Mouse (Mus musculus): ENCODE results near the gene Amz1.

Amz1 gene

GRCm38 (mm10) chr5:140767704-140768141 lies 43.8 kb downstream of the Amz1 start:
- peak; percentile 51 to 62 for DNase-seq (ENCODE audit: low spot score in 2 of 2)

GRCm38 (mm10) chr5:140768333-140768732 lies 44.4 kb downstream of the Amz1 start:
- DNase-seq (ENCODE audit: low spot score in 2 of 2) = peak; percentile 43 to 55

GRCm38 (mm10) chr5:140771612-140772011 lies 47.7 kb downstream of the Amz1 start:
- no peak for DNase-seq (ENCODE audit: low spot score in 2 of 2)

GRCm38 (mm10) chr5:140772158-140772557 lies 48.2 kb downstream of the Amz1 start:
- no peak for DNase-seq (ENCODE audit: low spot score in 2 of 2)

- DNase-seq (ENCODE audit: low spot score in 2 of 2) = no peak
These were observed 51.2 kb downstream of the Amz1 start for GRCm38 (mm10) chr5:140775111-140775510.

- no peak for DNase-seq (ENCODE audit: low spot score in 2 of 2)
These were observed 53.0 kb downstream of the Amz1 start for GRCm38 (mm10) chr5:140776968-140777367.

- DNase-seq (ENCODE audit: low spot score in 2 of 2) = no peak
These were observed 57.2 kb downstream of the Amz1 start for GRCm38 (mm10) chr5:140781122-140781521.

GRCm38 (mm10) chr5:140781886-140782572 lies 58.1 kb downstream of the Amz1 start:
- DNase-seq (ENCODE audit: low spot score in 2 of 2) = no peak

- no peak for DNase-seq (ENCODE audit: low spot score in 2 of 2)
These were observed 59.6 kb downstream of the Amz1 start for GRCm38 (mm10) chr5:140783577-140783976.

- no peak for DNase-seq (ENCODE audit: low spot score in 2 of 2)
These were observed 60.4 kb downstream of the Amz1 start for GRCm38 (mm10) chr5:140784288-140784687.

- DNase-seq (ENCODE audit: low spot score in 2 of 2) = no peak
These were observed 61.4 kb downstream of the Amz1 start for GRCm38 (mm10) chr5:140785240-140785872.

GRCm38 (mm10) chr5:140789561-140789960 lies 65.6 kb downstream of the Amz1 start:
- DNase-seq (ENCODE audit: low spot score in 2 of 2) = no peak

- no peak for DNase-seq (ENCODE audit: low spot score in 2 of 2)
These were observed 66.5 kb downstream of the Amz1 start for GRCm38 (mm10) chr5:140790392-140790791.

GRCm38 (mm10) chr5:140790937-140791877 lies 67.3 kb downstream of the Amz1 start:
- DNase-seq (ENCODE audit: low spot score in 2 of 2) = peak; percentile 55 to 65

- DNase-seq (ENCODE audit: low spot score in 2 of 2) = no peak
These were observed 68.3 kb downstream of the Amz1 start for GRCm38 (mm10) chr5:140792233-140792632.

GRCm38 (mm10) chr5:140794753-140795152 lies 70.8 kb downstream of the Amz1 start:
- DNase-seq (ENCODE audit: low spot score in 2 of 2) = no peak

GRCm38 (mm10) chr5:140795176-140795575 lies 71.2 kb downstream of the Amz1 start:
- no peak for DNase-seq (ENCODE audit: low spot score in 2 of 2)

GRCm38 (mm10) chr5:140796051-140796450 lies 72.1 kb downstream of the Amz1 start:
- DNase-seq (ENCODE audit: low spot score in 2 of 2) = no peak

- no peak for DNase-seq (ENCODE audit: low spot score in 2 of 2)
These were observed 74.2 kb downstream of the Amz1 start for GRCm38 (mm10) chr5:140798158-140798557.

- DNase-seq (ENCODE audit: low spot score in 2 of 2) = no peak
These were observed 74.8 kb downstream of the Amz1 start for GRCm38 (mm10) chr5:140798775-140799174.

- no peak for DNase-seq (ENCODE audit: low spot score in 2 of 2)
These were observed 75.3 kb downstream of the Amz1 start for GRCm38 (mm10) chr5:140799190-140799589.

GRCm38 (mm10) chr5:140800288-140800923 lies 76.5 kb downstream of the Amz1 start:
- DNase-seq (ENCODE audit: low spot score in 2 of 2) = no peak
